Mouse (Mus musculus): ENCODE measurements around the gene Tango6. TPM values are rescaled to one million over a fixed set of nuclear protein-coding genes. Genes with fewer than 3 reads are reported as not detected.
"Not testable (repeated sequence)": the region's sequence is repeated elsewhere in the genome, so short reads cannot be mapped to it uniquely, and the experiment has no call there.

The Tango6 gene
- polyA plus RNA-seq, 1 experiment: 3.6 TPM

DNA sequence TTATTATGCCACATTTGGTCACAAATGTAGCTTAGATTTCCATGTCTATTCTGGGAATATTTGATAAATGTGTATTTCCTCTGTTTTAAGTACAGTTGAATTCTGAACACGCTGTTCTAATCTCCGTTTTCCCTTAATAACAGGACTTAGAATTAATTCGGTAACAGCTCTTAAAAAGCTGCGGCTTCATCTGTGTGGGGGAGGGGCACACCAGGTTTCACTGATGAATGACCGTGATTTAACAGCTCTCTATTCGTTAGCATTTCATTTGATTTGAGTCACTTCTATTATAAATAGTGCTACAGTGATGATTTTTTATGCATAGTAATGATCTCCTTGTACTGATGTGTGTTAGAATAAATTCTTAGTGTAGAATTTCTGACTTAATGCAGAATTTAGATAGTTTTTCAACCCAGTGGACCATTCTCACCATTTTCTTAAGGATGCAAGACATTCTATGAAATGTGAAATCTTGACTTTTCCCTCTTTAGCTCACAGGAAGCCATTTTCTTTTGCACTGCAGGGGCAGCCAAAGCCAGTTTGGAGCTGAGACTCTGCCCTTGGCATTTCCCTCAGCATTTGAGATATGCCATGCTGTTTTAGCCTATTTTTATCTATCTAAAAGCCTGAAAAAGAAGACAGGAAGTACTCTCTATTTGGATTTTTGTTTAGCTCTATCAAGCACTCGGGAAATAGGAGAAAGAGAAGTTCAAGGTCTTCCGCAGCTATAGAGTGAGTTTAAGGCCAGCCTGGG, 91.9 kb downstream of the Tango6 start:
- TF ChIP-seq POLR2A (IDR thresholded peaks at IDR 0.05; ENCODE audit: low read depth, low read length) (no peak), CTCF (IDR thresholded peaks at IDR 0.05; ENCODE audit: extremely low read depth, insufficient read depth, insufficient read length, insufficient replicate concordance) (no peak)
- Histone ChIP-seq H3K36me3 (ENCODE audit: control insufficient read depth, insufficient read depth, low read length) (no peaks in the 10 kb centered on the region), H3K4me1 (ENCODE audit: control insufficient read depth, insufficient read depth, insufficient read length) (no peaks in the 10 kb centered on the region), H3K4me3 (ENCODE audit: extremely low read depth, insufficient read depth, insufficient read length) (no peak overlapping the region), H3K27ac (ENCODE audit: insufficient read depth, low read length) (no peak overlapping the region), H3K27me3 (ENCODE audit: control insufficient read depth, insufficient read depth, low read length) (no peaks in the 10 kb centered on the region)
- no peak for DNase-seq (ENCODE audit: low read depth in 1 of 2, low spot score in 2 of 2)
- 88% methylated on average over 8 of the region's 8 CpGs for WGBS

DNA sequence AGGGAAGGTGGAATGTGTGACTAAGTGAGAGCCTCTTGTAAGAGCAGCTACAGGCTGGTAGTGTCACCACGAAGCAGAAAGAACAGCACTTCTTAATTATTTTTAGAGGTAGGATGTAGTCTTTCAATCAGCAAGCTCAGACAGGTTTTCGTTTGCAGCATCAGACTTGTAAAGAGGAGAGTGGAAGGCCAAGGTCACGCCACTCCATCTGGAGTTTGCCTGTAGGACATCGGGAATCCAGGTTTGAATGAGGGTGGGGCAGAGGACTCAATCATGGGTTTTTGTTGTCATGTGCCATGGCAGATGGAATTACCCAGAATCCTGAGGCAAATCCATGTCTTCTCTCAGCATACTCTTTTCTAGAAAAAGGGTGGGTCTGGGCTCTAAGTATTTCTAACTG, 106.8 kb downstream of the Tango6 start:
- no peak for DNase-seq (ENCODE audit: low read depth in 1 of 2, low spot score in 2 of 2)
- no peak overlapping the region for H3K4me3 ChIP-seq (ENCODE audit: extremely low read depth, insufficient read depth, insufficient read length)
- no peak overlapping the region for H3K27ac ChIP-seq (ENCODE audit: insufficient read depth, low read length)
- 87% methylated on average over 4 of the region's 4 CpGs for WGBS
- H3K4me1 ChIP-seq (ENCODE audit: control insufficient read depth, insufficient read depth, insufficient read length): no peaks in the 10 kb centered on the region
- H3K36me3 ChIP-seq (ENCODE audit: control insufficient read depth, insufficient read depth, low read length): no peaks in the 10 kb centered on the region
- TF ChIP-seq POLR2A (IDR thresholded peaks at IDR 0.05; ENCODE audit: low read depth, low read length) (no peak), CTCF (IDR thresholded peaks at IDR 0.05; ENCODE audit: extremely low read depth, insufficient read depth, insufficient read length, insufficient replicate concordance) (no peak)
- H3K27me3 ChIP-seq (ENCODE audit: control insufficient read depth, insufficient read depth, low read length): no peaks in the 10 kb centered on the region

DNA sequence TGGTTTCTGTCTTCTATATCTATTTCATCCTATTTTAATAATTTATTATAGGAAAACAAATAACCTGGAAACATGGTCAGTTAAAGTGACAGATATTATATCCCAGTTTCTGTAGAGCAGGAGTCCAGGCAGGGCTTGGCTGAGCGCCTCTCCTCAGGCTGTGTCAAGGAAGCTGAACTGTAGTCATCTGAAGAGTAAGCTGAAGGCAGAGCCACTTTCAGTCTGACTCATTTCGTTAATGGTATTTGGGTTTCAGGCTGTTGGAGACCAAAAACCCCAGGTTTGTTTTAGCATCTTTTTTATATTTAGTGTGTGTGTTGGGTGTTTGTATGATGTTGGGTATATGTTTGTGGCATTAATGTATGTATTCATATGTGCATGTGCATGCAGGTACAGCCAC, 112.0 kb downstream of the Tango6 start:
- 85% methylated on average over 2 of the region's 2 CpGs for WGBS
- no peak for DNase-seq (ENCODE audit: low read depth in 1 of 2, low spot score in 2 of 2)
- no peak overlapping the region for H3K27ac ChIP-seq (ENCODE audit: insufficient read depth, low read length)
- no peaks in the 10 kb centered on the region for H3K27me3 ChIP-seq (ENCODE audit: control insufficient read depth, insufficient read depth, low read length)
- no peaks in the 10 kb centered on the region for H3K36me3 ChIP-seq (ENCODE audit: control insufficient read depth, insufficient read depth, low read length)
- TF ChIP-seq POLR2A (IDR thresholded peaks at IDR 0.05; ENCODE audit: low read depth, low read length) (no peak), CTCF (IDR thresholded peaks at IDR 0.05; ENCODE audit: extremely low read depth, insufficient read depth, insufficient read length, insufficient replicate concordance) (no peak)
- no peaks in the 10 kb centered on the region for H3K4me1 ChIP-seq (ENCODE audit: control insufficient read depth, insufficient read depth, insufficient read length)
- no peak overlapping the region for H3K4me3 ChIP-seq (ENCODE audit: extremely low read depth, insufficient read depth, insufficient read length)

DNA sequence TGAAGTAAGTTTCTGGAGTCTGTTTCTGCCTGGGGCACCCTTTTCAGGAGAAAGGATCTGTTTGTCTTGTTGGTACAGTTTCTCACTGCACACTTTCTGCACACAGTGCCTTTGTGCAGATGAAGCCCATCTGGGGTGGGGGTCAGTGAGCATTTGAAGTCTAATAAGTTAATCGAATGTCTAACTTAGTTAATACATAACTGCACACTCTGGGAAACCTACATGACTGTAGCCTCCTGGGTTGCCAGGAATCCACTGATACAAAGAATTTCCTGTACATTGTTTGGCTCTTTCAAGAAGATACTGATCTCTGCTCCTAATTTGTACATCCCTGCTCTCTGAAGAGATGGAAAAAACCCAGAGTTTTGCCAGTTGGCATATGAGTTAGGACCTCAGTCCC, 117.0 kb downstream of the Tango6 start:
- no peaks in the 10 kb centered on the region for H3K36me3 ChIP-seq (ENCODE audit: control insufficient read depth, insufficient read depth, low read length)
- H3K4me1 ChIP-seq (ENCODE audit: control insufficient read depth, insufficient read depth, insufficient read length): no peaks in the 10 kb centered on the region; the same call in 1 of the 2 replicates
- H3K27ac ChIP-seq (ENCODE audit: insufficient read depth, low read length): no peak overlapping the region
- TF ChIP-seq CTCF (IDR thresholded peaks at IDR 0.05; ENCODE audit: extremely low read depth, insufficient read depth, insufficient read length, insufficient replicate concordance) (no peak), POLR2A (IDR thresholded peaks at IDR 0.05; ENCODE audit: low read depth, low read length) (no peak)
- DNase-seq (ENCODE audit: low read depth in 1 of 2, low spot score in 2 of 2): no peak
- WGBS: 80% methylated on average over 1 of the region's 1 CpGs
- H3K4me3 ChIP-seq (ENCODE audit: extremely low read depth, insufficient read depth, insufficient read length): no peak overlapping the region
- H3K27me3 ChIP-seq (ENCODE audit: control insufficient read depth, insufficient read depth, low read length): no peaks in the 10 kb centered on the region

DNA sequence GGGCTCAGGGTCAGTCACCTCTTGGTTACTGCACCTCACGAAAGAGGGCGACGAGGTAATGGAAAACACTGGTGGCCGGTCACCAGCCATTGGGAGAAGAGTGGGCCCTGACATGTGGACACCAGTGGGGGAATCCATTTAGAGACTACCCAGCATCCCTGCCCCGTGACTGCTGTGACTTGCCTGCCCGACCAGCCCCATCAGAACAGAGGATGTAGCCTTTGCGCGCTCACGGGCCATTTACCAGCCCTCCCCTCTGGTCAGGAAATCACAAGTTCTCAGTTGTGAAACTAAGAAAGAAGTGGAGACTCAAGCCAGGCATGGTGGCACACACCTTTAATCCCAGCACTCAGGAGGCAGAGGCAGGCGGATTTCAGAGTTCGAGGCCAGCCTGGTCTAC, 118.4 kb downstream of the Tango6 start:
- H3K27me3 ChIP-seq (ENCODE audit: control insufficient read depth, insufficient read depth, low read length): no peaks in the 10 kb centered on the region
- no peak overlapping the region for H3K4me3 ChIP-seq (ENCODE audit: extremely low read depth, insufficient read depth, insufficient read length)
- WGBS: 86% methylated on average over 11 of the region's 11 CpGs
- no peak overlapping the region for H3K27ac ChIP-seq (ENCODE audit: insufficient read depth, low read length)
- no peak for DNase-seq (ENCODE audit: low read depth in 1 of 2, low spot score in 2 of 2)
- TF ChIP-seq POLR2A (IDR thresholded peaks at IDR 0.05; ENCODE audit: low read depth, low read length) (no peak), CTCF (IDR thresholded peaks at IDR 0.05; ENCODE audit: extremely low read depth, insufficient read depth, insufficient read length, insufficient replicate concordance) (no peak)
- H3K4me1 ChIP-seq (ENCODE audit: control insufficient read depth, insufficient read depth, insufficient read length): no peaks in the 10 kb centered on the region; the same call in 1 of the 2 replicates
- H3K36me3 ChIP-seq (ENCODE audit: control insufficient read depth, insufficient read depth, low read length): no peaks in the 10 kb centered on the region

DNA sequence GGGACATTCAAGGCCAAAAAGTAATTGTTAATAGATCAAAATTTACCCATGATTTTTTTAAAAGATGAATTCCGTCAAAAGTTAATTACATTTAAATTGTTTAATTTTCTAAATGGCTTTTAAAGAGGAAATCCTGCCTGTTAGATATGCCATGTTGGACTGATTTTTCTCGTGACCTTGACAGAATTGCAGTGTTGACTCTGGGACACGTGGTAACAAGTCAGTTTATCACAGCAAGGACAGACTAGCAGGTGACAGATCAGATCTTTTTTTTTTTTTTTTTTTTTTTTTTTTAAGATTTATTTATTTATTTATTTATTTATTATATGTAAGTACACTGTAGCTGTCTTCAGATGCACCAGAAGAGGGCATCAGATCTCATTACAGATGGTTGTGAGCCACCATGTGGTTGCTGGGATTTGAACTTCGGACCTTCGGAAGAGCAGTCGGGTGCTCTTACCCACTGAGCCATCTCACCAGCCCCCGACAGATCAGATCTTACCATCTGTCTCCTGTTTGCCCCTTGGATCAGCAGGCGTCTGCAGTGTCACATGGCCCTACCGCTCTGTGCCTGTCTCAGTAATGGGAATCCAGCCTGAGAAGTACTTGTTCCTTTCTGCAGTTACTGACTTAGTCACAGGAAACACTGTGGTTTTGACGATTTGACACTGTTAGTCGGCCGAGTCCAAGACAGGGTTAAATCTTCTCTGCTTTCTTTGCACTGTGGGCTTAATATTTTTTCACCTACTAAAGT, 119.7 kb downstream of the Tango6 start:
- 38% methylated on average over 12 of the region's 12 CpGs for WGBS
- not testable (repeated sequence) for DNase-seq (ENCODE audit: low read depth in 1 of 2, low spot score in 2 of 2); H3K27ac ChIP-seq (ENCODE audit: insufficient read depth, low read length); H3K27me3 ChIP-seq (ENCODE audit: control insufficient read depth, insufficient read depth, low read length); H3K4me1 ChIP-seq (ENCODE audit: control insufficient read depth, insufficient read depth, insufficient read length); H3K4me3 ChIP-seq (ENCODE audit: extremely low read depth, insufficient read depth, insufficient read length); H3K36me3 ChIP-seq (ENCODE audit: control insufficient read depth, insufficient read depth, low read length)

DNA sequence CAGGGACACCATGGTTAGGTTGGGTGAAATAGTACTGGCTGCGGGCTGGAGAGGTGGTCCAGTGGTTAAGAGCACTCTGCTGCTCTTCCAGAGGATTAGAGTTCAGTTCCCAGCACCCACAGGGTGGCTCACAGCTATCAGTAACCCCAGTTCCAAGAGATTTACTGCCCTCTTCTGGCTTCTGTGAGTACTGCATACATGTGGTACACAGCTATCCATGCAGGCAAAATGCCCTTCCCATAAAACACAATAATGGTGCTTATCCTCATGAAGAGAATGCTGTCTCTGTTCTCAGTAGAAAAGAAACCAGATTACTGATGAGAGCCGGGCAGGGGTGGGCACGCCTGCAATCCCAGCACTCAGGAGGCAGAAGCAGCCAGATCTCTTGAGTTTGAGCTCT, 123.0 kb downstream of the Tango6 start:
- DNase-seq (ENCODE audit: low read depth in 1 of 2, low spot score in 2 of 2): no peak
- no peak overlapping the region for H3K4me3 ChIP-seq (ENCODE audit: extremely low read depth, insufficient read depth, insufficient read length)
- H3K27me3 ChIP-seq (ENCODE audit: control insufficient read depth, insufficient read depth, low read length): no peaks in the 10 kb centered on the region
- peaks cover 1% of the 10 kb centered on the region; the same call in 1 of the 2 replicates for H3K36me3 ChIP-seq (ENCODE audit: control insufficient read depth, insufficient read depth, low read length)
- no peaks in the 10 kb centered on the region; the same call in 1 of the 2 replicates for H3K4me1 ChIP-seq (ENCODE audit: control insufficient read depth, insufficient read depth, insufficient read length)
- no peak overlapping the region for H3K27ac ChIP-seq (ENCODE audit: insufficient read depth, low read length)
- TF ChIP-seq POLR2A (IDR thresholded peaks at IDR 0.05; ENCODE audit: low read depth, low read length) (no peak), CTCF (IDR thresholded peaks at IDR 0.05; ENCODE audit: extremely low read depth, insufficient read depth, insufficient read length, insufficient replicate concordance) (no peak)
- WGBS: 97% methylated on average over 3 of the region's 3 CpGs
